Mouse (Mus musculus) bone marrow macrophage, adult 2 months (primary cell): Measurements from ENCODE around the gene Gps1.

Source experiments
- CTCF ChIP-seq: IDR thresholded peaks from 2 replicates; pipeline ENCODE4 v1.5.1; 2012; ENCODE audit warnings: low read depth, mild to moderate bottlenecking, low read length, moderate library complexity
- POLR2A ChIP-seq: IDR thresholded peaks from 2 replicates; pipeline ENCODE4 v1.6.1; 2012; ENCODE audit warnings: mild to moderate bottlenecking, low read depth, low read length, borderline replicate concordance

DNA sequence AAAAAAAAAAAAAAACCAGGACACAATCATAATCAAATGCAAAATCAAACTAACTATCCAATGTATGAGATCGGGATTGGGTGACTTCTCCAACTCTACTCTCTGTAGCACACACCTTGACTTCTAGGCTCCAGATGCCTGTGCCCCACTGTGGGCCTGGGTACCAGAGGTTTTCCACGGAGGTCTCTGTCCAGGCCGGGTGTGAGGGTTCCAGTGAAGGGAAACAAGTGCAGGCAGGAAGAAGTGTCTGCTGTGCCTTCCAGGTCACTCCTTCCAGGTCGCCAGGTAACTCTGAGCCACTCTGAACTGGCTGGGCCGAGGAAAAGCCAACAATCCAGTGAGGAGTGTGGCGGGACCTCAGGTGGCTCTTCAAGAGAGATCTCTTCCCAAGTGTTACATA, 47.6 kb upstream of the Gps1 start:
- TF ChIP-seq POLR2A, result no peak
- no peak for TF ChIP-seq CTCF
